Mouse (Mus musculus): ENCODE data around the gene Shisa5.

DNA sequence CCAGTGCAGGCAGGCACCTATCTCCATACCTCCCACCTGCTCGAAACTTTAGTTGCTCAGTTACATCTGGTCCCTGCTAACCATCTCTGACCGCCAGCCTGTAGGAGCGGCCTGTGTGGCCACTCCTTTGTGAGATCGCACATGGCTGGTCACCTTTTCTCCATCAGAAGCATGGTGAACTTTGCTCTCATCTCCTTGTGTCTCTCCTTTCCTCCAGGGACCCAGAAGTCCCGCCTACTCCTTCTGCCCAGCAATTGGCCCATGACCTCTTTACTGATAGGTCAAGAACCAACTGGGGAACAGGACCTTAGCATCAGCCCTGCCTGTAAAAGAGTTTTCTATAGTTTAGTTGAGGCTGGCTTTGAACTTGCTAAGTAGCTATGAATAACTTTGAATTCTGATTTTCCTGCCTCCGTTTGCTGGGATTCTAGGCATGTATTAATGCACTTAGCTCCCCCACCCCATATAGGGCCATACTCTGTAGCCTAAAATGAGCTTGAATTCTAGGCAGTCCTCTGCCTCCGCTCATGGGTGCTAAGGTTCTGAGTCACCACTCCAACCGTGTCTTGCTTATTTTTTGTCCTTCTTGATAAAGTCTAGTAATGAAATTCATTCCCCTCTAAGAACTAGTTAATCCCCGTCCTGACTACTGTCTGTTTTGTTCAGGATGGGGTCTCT lies 11.8 kb downstream of the Shisa5 start:
- TF ChIP-seq POLR2A (IDR thresholded peaks at IDR 0.05; ENCODE audit: borderline replicate concordance, extremely low read depth, insufficient read depth, insufficient read length, poor library complexity, severe bottlenecking) (no peak), CTCF (IDR thresholded peaks at IDR 0.05; ENCODE audit: borderline replicate concordance, extremely low read depth, insufficient read depth, insufficient read length) (no peak)

Data from brain, embryonic 14.5 days (tissue).